8 mouse cellular contexts compared by ENCODE assay signal in the genomic region with DNA sequence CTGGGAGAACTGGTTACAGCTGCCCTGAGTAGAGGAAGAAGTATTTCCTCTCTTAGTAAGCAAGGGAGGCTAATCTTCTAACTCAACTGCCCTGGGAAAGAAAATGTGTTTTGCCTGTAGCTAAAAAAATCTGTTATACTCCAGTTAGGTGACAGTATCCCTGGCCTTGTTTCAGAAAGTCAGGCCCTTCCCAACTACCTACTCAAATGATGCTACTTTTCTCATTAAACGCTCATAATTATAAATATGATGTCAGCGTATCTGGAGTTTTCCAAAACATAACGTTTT. TPM values are rescaled to one million over a fixed set of nuclear protein-coding genes. Genes with fewer than 3 reads are reported as not detected.
DNase-seq lines count a peak whose midpoint lies in the region; ATAC-seq and TF ChIP-seq lines count a peak whose summit lies in the region.
"Had no signal": no experiment of that assay in that cellular context is flagged by ENCODE, and none has a peak within 500 bp of the region (broad histone marks: within the 10 kb centered on the region; RNA-seq: fewer than 3 reads in every experiment).

A gene (minus strand): TSS at position 273 of the 288 bp plus-strand sequence.

- H3K36me3 ChIP-seq in kidney, postnatal 0 days (ENCODE audit: insufficient read depth, low read length), result no peaks in the 10 kb centered on the region
- no peaks in the 10 kb centered on the region for H3K36me3 ChIP-seq in forebrain, embryonic 10.5 days (replicated peaks)
- H3K36me3 ChIP-seq in hindbrain, postnatal 0 days (ENCODE audit: insufficient read depth, low read length), result no peaks in the 10 kb centered on the region
- no peaks in the 10 kb centered on the region for H3K36me3 ChIP-seq in neural tube, embryonic 15.5 days

- no peak for TF ChIP-seq CTCF in kidney, postnatal 0 days (IDR thresholded peaks at IDR 0.05; ENCODE audit: low read depth)
- TF ChIP-seq CTCF in hindbrain, postnatal 0 days (IDR thresholded peaks at IDR 0.05; ENCODE audit: low read depth), result no peak

- peak within 1 kb of the TSS; percentile 41 for H3K4me2 ChIP-seq in kidney, postnatal 0 days (ENCODE audit: low read length)
- H3K4me2 ChIP-seq in hindbrain, postnatal 0 days (ENCODE audit: low read depth, low read length), result peak within 1 kb of the TSS; percentile 38
- H3K4me2 ChIP-seq in neural tube, embryonic 15.5 days, result peak within 1 kb of the TSS; percentile 50

- H3K9ac ChIP-seq in kidney, postnatal 0 days (ENCODE audit: low read depth, low read length), result no peak within 1 kb of the TSS
- H3K9ac ChIP-seq in hindbrain, postnatal 0 days (replicated peaks; ENCODE audit: low read length), result 0 out of 2 replicates have a peak within 1 kb of the TSS, but pooled peaks have one; percentile 17
- no peak within 1 kb of the TSS for H3K9ac ChIP-seq in neural tube, embryonic 15.5 days (replicated peaks)
- H3K9ac ChIP-seq: liver, embryonic 14.5 days had no signal

- ATAC-seq in kidney, postnatal 0 days (replicated peaks; ENCODE audit: low FRiP score, low read depth), result no peak
- no peak for ATAC-seq in hindbrain, postnatal 0 days
- no peak for ATAC-seq in neural tube, embryonic 15.5 days (ENCODE audit: low FRiP score)

- no peaks in the 10 kb centered on the region for H3K27me3 ChIP-seq in kidney, postnatal 0 days (ENCODE audit: insufficient read depth, low read length)
- peaks cover 14% of the 10 kb centered on the region for H3K27me3 ChIP-seq in forebrain, embryonic 10.5 days (ENCODE audit: poor library complexity, severe bottlenecking)
- H3K27me3 ChIP-seq in hindbrain, postnatal 0 days (ENCODE audit: insufficient read depth, low read length), result no peaks in the 10 kb centered on the region
- no peaks in the 10 kb centered on the region for H3K27me3 ChIP-seq in neural tube, embryonic 15.5 days (replicated peaks)

- DNase-seq in kidney, postnatal 0 days (ENCODE audit: low spot score), result no peak
- no peak for DNase-seq in kidney, adult 9 months
- no peak for DNase-seq in forebrain, embryonic 10.5 days (ENCODE audit: extremely low spot score, low spot score)
- DNase-seq in hindbrain, postnatal 0 days (ENCODE audit: low spot score), result no peak
- DNase-seq in embryo, embryonic 11 days, result no peak
- DNase-seq in cerebellum, adult 11 months, result no peak

- no peaks in the 10 kb centered on the region for H3K9me3 ChIP-seq in kidney, postnatal 0 days (replicated peaks; ENCODE audit: low read length)
- peaks cover 3% of the 10 kb centered on the region; the same call in 1 of the 2 replicates for H3K9me3 ChIP-seq in forebrain, embryonic 10.5 days
- no peaks in the 10 kb centered on the region for H3K9me3 ChIP-seq in hindbrain, postnatal 0 days (ENCODE audit: low read length)
- no peaks in the 10 kb centered on the region for H3K9me3 ChIP-seq in neural tube, embryonic 15.5 days (replicated peaks)

- H3K4me3 ChIP-seq in kidney, postnatal 0 days (replicated peaks; ENCODE audit: low read depth, low read length), result no peak within 1 kb of the TSS
- H3K4me3 ChIP-seq in forebrain, embryonic 10.5 days, result peak within 1 kb of the TSS; percentile 38
- peak within 1 kb of the TSS; percentile 14; the same call in 1 of the 2 replicates for H3K4me3 ChIP-seq in hindbrain, postnatal 0 days (ENCODE audit: low read length)
- H3K4me3 ChIP-seq in neural tube, embryonic 15.5 days (replicated peaks), result peak within 1 kb of the TSS; percentile 10

- no peak within 1 kb of the TSS for H3K27ac ChIP-seq in kidney, postnatal 0 days
- H3K27ac ChIP-seq in forebrain, embryonic 10.5 days, result peak within 1 kb of the TSS; percentile 69; the same call in 1 of the 2 replicates
- H3K27ac ChIP-seq in hindbrain, postnatal 0 days, result peak within 1 kb of the TSS; percentile 48
- H3K27ac ChIP-seq in neural tube, embryonic 15.5 days (replicated peaks), result no peak within 1 kb of the TSS
- H3K27ac ChIP-seq: liver, embryonic 14.5 days had no signal

- H3K4me1 ChIP-seq in kidney, postnatal 0 days (replicated peaks; ENCODE audit: insufficient read depth, low read length), result 0 out of 2 replicates have a peak, but pooled peaks cover 7% of the 10 kb centered on the region
- peaks cover 14% of the 10 kb centered on the region for H3K4me1 ChIP-seq in forebrain, embryonic 10.5 days
- H3K4me1 ChIP-seq in hindbrain, postnatal 0 days (ENCODE audit: insufficient read depth, low read length), result no peaks in the 10 kb centered on the region; the same call in 1 of the 2 replicates
- peaks cover 9% of the 10 kb centered on the region for H3K4me1 ChIP-seq in neural tube, embryonic 15.5 days

- WGBS in kidney, postnatal 0 days, result 44% methylated on average over 3 of the region's 3 CpGs
- 29% methylated on average over 3 of the region's 3 CpGs for WGBS in forebrain, embryonic 10.5 days
- WGBS in hindbrain, postnatal 0 days, result 43% methylated on average over 3 of the region's 3 CpGs
- WGBS in neural tube, embryonic 15.5 days, result 40% methylated on average over 3 of the region's 3 CpGs

RNA-seq across cellular contexts. Expression of the gene that starts here (rescaled TPM):
- polyA plus RNA-seq in kidney, postnatal 0 days (2015; fragmentation: Nextera tagmentation; extraction: Ambion mirVana), result 0.15 and 0.17 TPM in 2 replicates
- 0.26 and 0.33 TPM in 2 replicates for polyA plus RNA-seq in forebrain, embryonic 10.5 days (2016; fragmentation: Nextera tagmentation; extraction: Ambion mirVana)
- 1.2 TPM in 1 of 2 replicates, not detected in the other for total RNA-seq in hindbrain, postnatal 0 days (2014; rRNA removed)
- polyA plus RNA-seq in hindbrain, postnatal 0 days (2015; fragmentation: Nextera tagmentation; extraction: Ambion mirVana), result 0.34 and 0.48 TPM in 2 replicates
- polyA plus RNA-seq in neural tube, embryonic 15.5 days (2015; fragmentation: Nextera tagmentation; extraction: Ambion mirVana), result 0.54 and 0.78 TPM in 2 replicates
- polyA plus RNA-seq: liver, embryonic 14.5 days had no signal

Comparison
In these comparisons a context has a peak if more than half of its experiments do, and no peak if none do; other contexts are left out.
1. H3K27ac ChIP-seq: peak in forebrain, embryonic 10.5 days (single experiment) and hindbrain, postnatal 0 days (single experiment); none in kidney, postnatal 0 days (single experiment) and neural tube, embryonic 15.5 days (single experiment).
2. Peak in every context shown above with its lines, with median percentiles within 50 percentile points of each other: H3K4me2 ChIP-seq.